Mouse (Mus musculus): ENCODE results near the gene Zcchc14. TPM values are rescaled to one million over a fixed set of nuclear protein-coding genes. Genes with fewer than 3 reads are reported as not detected.

Zcchc14 gene
- polyA plus RNA-seq, 1 experiment from 2014 or later: 10.9 TPM

GRCm38 (mm10) chr8:121570335-121570734, 82.4 kb downstream of the Zcchc14 start:
- H3K4me1 ChIP-seq: peaks cover 48% of the 10 kb centered on the region
- H3K27ac ChIP-seq: peak overlapping the region; percentile 52; the same call in 1 of the 2 replicates
- H3K27me3 ChIP-seq (ENCODE audit: insufficient read depth, poor library complexity, severe bottlenecking): no peaks in the 10 kb centered on the region
- no peaks in the 10 kb centered on the region for H3K9me3 ChIP-seq
- DNase-seq (ENCODE audit: low spot score): no peak
- H3K36me3 ChIP-seq: peaks cover 5% of the 10 kb centered on the region; the same call in 1 of the 2 replicates
- 80% methylated on average over 21 of the region's 21 CpGs for WGBS
- H3K4me3 ChIP-seq: peak overlapping the region; percentile 29

GRCm38 (mm10) chr8:121568321-121568720, 84.4 kb downstream of the Zcchc14 start:
- Histone ChIP-seq H3K4me3 (no peak overlapping the region), H3K36me3 (peaks cover 11% of the 10 kb centered on the region; the same call in 1 of the 2 replicates), H3K4me1 (peaks cover 54% of the 10 kb centered on the region), H3K27me3 (ENCODE audit: insufficient read depth, poor library complexity, severe bottlenecking) (no peaks in the 10 kb centered on the region), H3K27ac (no peak overlapping the region), H3K9me3 (no peaks in the 10 kb centered on the region)
- no peak for DNase-seq (ENCODE audit: low spot score)
- WGBS: 79% methylated on average over 6 of the region's 6 CpGs

DNA sequence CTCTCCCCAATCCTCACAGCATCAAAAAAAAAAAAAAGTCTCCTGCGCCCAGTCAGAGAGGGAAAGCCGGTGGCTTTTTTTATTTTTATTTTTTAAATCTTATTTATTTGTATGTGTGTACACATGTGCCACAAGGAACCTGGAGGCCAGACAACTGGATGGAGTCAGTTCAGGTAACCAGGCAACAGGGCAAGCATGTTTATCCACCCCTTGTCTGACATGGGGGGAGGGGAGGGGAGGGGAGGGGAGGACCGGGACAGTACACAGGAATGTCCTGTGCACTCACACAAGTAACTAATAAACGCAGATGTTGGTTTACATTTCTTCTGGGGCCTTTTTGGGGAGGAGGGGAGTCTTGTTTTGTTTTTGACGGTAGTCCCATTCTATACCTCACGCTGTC, 89.0 kb downstream of the Zcchc14 start:
- H3K27ac ChIP-seq: no peak overlapping the region

DNA sequence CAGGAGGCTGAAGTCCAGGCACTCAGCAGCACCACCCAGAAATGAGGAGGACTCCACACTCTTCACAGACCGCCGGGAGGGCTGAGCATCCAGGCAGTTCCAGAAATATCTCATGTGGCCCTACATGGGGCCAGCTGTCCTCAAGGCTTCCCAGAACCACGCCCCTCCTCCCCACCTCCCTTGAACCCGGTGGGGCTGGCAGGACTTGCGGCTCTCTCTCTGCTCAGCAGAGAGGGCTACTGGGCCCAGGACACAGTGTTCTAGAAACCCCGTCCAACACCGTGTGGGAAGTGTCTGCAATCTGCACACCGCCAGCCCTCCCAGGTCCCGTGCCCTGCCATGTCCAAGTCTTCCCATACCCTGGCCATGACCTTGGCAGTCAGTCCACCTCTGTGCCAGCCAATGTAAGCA, 89.8 kb downstream of the Zcchc14 start:
- Histone ChIP-seq H3K27me3 (ENCODE audit: insufficient read depth, poor library complexity, severe bottlenecking) (no peaks in the 10 kb centered on the region), H3K36me3 (peaks cover 32% of the 10 kb centered on the region), H3K4me1 (peaks cover 40% of the 10 kb centered on the region), H3K9me3 (no peaks in the 10 kb centered on the region), H3K4me3 (no peak overlapping the region), H3K27ac (peak overlapping the region; percentile 63)
- WGBS: 54% methylated on average over 9 of the region's 9 CpGs
- no peak for DNase-seq (ENCODE audit: low spot score)

More for the DNA sequence above, 89.0 kb downstream of the Zcchc14 start:
- H3K4me1 ChIP-seq: peaks cover 47% of the 10 kb centered on the region
- H3K4me3 ChIP-seq: no peak overlapping the region
- no peak for DNase-seq (ENCODE audit: low spot score)
- WGBS: 78% methylated on average over 6 of the region's 6 CpGs
- H3K9me3 ChIP-seq: no peaks in the 10 kb centered on the region
- peaks cover 25% of the 10 kb centered on the region for H3K36me3 ChIP-seq
- no peaks in the 10 kb centered on the region for H3K27me3 ChIP-seq (ENCODE audit: insufficient read depth, poor library complexity, severe bottlenecking)

DNA sequence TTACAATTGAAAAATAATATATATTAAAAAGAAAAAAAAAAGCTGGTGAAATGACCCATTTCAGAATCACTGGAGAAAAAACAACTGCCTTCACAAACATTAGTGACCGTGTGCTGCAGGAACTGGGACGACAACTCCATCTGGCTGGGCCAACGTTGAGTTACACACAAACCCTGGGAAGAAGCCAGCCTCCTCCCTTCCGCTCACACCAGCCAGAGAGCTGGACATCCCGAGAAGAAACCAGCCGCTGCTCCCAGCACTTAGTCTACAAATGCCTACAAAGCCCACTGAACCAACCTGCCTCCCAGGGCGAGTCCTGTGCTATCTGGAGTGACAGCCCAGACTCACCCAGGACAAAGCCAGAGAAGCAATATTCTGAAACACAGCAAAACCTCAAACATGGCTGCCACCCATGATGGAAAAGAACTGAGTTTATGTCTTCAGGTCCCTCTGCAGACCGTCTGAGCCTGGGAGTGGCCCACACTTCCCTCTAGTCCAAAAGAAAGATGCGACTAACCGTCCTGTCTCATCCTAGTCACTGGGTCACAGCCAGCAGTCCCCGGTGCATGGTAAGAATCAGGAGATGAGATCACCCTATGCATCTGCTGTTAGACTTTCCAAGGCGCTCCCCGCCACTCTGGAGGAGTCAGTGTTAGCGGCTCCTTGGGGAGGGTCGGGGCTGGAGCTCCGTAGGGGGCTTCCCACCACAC, 90.9 kb downstream of the Zcchc14 start:
- H3K9me3 ChIP-seq: no peaks in the 10 kb centered on the region
- H3K27ac ChIP-seq: no peak overlapping the region; the same call in 1 of the 2 replicates
- peaks cover 32% of the 10 kb centered on the region for H3K4me1 ChIP-seq
- WGBS: 87% methylated on average over 16 of the region's 16 CpGs
- H3K4me3 ChIP-seq: no peak overlapping the region
- no peak for DNase-seq (ENCODE audit: low spot score)
- H3K27me3 ChIP-seq (ENCODE audit: insufficient read depth, poor library complexity, severe bottlenecking): no peaks in the 10 kb centered on the region
- peaks cover 36% of the 10 kb centered on the region for H3K36me3 ChIP-seq

DNA sequence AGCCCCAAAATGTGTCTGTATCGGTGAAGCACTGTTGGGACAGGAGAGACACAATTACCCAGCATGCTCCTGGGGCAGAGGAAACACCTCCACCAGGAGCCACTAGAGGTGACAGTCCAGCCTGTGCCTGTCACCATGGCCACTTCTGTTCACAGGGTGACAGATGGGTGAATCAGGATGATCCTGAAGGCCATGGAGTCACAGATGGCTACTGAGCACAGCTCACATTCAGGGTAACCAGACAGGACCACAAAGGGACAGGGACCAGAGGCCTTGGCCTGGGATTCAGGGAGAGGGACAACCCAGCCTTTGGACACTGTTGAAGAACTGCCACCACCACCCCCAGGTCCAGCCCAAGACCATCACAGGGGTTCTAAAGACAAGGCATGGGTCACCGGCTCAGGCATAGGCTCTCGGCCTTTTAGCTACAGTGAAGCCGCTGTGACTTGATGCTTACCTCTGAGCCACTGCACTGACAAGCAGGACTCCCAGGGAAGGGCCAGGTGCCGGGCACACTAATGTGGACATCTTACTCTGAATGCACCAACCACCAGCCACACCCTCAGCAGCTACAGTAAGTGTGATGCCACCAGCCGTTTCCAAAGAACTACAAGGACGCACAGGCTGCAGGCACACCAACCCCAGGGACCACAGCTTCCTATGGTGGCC, 92.1 kb downstream of the Zcchc14 start:
- WGBS: 91% methylated on average over 7 of the region's 7 CpGs
- DNase-seq (ENCODE audit: low spot score): no peak
- H3K4me1 ChIP-seq: peaks cover 32% of the 10 kb centered on the region
- peaks cover 41% of the 10 kb centered on the region for H3K36me3 ChIP-seq
- H3K27ac ChIP-seq: no peak overlapping the region
- H3K27me3 ChIP-seq (ENCODE audit: insufficient read depth, poor library complexity, severe bottlenecking): no peaks in the 10 kb centered on the region
- no peaks in the 10 kb centered on the region for H3K9me3 ChIP-seq
- H3K4me3 ChIP-seq: no peak overlapping the region

GRCm38 (mm10) chr8:121559801-121560200, 92.9 kb downstream of the Zcchc14 start:
- Histone ChIP-seq H3K36me3 (peaks cover 48% of the 10 kb centered on the region), H3K27ac (no peak overlapping the region), H3K9me3 (no peaks in the 10 kb centered on the region), H3K4me3 (no peak overlapping the region), H3K4me1 (peaks cover 26% of the 10 kb centered on the region), H3K27me3 (ENCODE audit: insufficient read depth, poor library complexity, severe bottlenecking) (no peaks in the 10 kb centered on the region)
- no peak for DNase-seq (ENCODE audit: low spot score)
- 91% methylated on average over 12 of the region's 12 CpGs for WGBS

- H3K27ac ChIP-seq: no peak overlapping the region
- 90% methylated on average over 16 of the region's 16 CpGs for WGBS
- no peak for DNase-seq (ENCODE audit: low spot score)
- H3K9me3 ChIP-seq: no peaks in the 10 kb centered on the region
- H3K27me3 ChIP-seq (ENCODE audit: insufficient read depth, poor library complexity, severe bottlenecking): no peaks in the 10 kb centered on the region
- H3K36me3 ChIP-seq: peaks cover 55% of the 10 kb centered on the region
- H3K4me3 ChIP-seq: no peak overlapping the region
- peaks cover 17% of the 10 kb centered on the region for H3K4me1 ChIP-seq
Measured at GRCm38 (mm10) chr8:121558538-121558937, 94.2 kb downstream of the Zcchc14 start.

DNA sequence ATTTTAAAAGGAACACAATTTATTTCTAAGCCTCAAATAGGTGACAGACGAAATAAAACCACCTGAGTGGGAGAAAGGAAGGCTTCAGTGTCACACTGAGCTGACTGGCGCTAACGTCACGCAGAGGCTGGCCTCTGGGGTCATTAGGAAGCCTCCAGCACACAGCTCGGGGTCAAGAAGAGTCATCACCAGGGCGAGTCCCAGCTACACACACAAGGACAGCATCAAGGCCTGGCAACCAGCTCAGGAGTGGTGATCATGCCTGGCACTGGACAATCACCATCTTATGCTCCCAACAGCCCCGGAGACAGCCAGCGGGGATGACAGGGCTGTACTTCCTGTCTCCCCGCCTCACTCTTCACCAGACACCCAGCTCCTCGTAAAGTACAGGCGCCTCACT, 95.0 kb downstream of the Zcchc14 start:
- H3K27ac ChIP-seq: no peak overlapping the region
- H3K4me1 ChIP-seq: peaks cover 10% of the 10 kb centered on the region
- no peaks in the 10 kb centered on the region for H3K9me3 ChIP-seq
- WGBS: 89% methylated on average over 11 of the region's 11 CpGs
- no peaks in the 10 kb centered on the region for H3K27me3 ChIP-seq (ENCODE audit: insufficient read depth, poor library complexity, severe bottlenecking)
- peaks cover 62% of the 10 kb centered on the region for H3K36me3 ChIP-seq
- no peak overlapping the region for H3K4me3 ChIP-seq
- DNase-seq (ENCODE audit: low spot score): no peak

- WGBS: 93% methylated on average over 32 of the region's 32 CpGs
- Histone ChIP-seq H3K27me3 (ENCODE audit: insufficient read depth, poor library complexity, severe bottlenecking) (no peaks in the 10 kb centered on the region), H3K4me1 (peaks cover 14% of the 10 kb centered on the region), H3K36me3 (peaks cover 83% of the 10 kb centered on the region), H3K9me3 (no peaks in the 10 kb centered on the region), H3K4me3 (no peak overlapping the region), H3K27ac (no peak overlapping the region)
- no peak for DNase-seq (ENCODE audit: low spot score)
Measured at GRCm38 (mm10) chr8:121553831-121554475, 98.7 kb downstream of the Zcchc14 start.

- H3K27ac ChIP-seq: no peak overlapping the region
- DNase-seq (ENCODE audit: low spot score): no peak
- peaks cover 15% of the 10 kb centered on the region for H3K4me1 ChIP-seq
- peaks cover 69% of the 10 kb centered on the region for H3K36me3 ChIP-seq
- 91% methylated on average over 9 of the region's 9 CpGs for WGBS
- H3K4me3 ChIP-seq: no peak overlapping the region
- no peaks in the 10 kb centered on the region for H3K27me3 ChIP-seq (ENCODE audit: insufficient read depth, poor library complexity, severe bottlenecking)
- H3K9me3 ChIP-seq: no peaks in the 10 kb centered on the region
Measured at GRCm38 (mm10) chr8:121552506-121552905, 100.2 kb downstream of the Zcchc14 start.

DNA sequence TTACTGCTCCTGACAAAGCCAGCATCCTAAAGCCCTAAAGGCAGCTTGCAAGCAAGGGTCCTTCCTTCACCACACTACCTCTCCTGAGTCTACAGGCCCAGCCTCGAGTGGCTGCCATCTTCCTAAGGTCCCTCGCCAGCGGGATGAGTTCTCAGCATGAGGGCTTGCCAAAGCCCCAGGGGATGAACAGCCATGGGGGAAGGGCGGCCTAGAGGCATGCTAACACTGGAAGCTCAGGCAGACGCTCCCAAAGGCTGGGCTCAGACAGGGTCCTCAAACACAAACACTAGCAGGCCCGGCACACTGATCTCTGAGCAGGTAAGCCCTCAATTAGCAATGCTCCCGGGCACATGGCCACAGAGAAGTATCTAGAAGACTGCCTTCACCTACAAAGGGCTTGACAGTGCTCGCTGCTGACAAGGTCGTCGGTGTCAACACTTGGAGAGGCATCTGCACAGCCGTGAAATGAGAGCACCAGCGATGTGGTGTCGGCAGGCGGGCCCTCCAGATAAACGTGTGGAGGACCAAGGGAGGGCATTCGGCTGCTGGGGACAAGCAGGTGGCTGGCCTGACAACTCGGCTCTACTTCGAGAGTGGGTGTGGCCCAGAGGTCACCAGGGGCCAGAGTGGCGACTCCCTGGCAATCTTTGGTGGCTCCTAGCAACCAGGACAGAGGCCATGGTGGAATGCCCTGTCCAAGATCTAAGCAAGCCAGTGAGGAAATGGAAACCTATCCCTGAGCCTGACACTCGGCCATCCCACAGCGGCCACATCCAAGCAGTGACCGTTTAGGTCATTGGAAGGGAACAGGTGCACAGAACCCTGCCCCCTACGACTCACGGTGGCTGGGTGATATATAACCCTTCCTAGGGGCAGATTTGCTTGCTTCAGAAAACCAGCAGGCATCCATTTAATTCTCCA, 101.4 kb downstream of the Zcchc14 start:
- Histone ChIP-seq H3K4me3 (no peak overlapping the region), H3K27ac (no peak overlapping the region), H3K27me3 (ENCODE audit: insufficient read depth, poor library complexity, severe bottlenecking) (no peaks in the 10 kb centered on the region), H3K4me1 (peaks cover 19% of the 10 kb centered on the region), H3K36me3 (peaks cover 64% of the 10 kb centered on the region), H3K9me3 (no peaks in the 10 kb centered on the region)
- no peak for DNase-seq (ENCODE audit: low spot score)
- WGBS: 54% methylated on average over 24 of the region's 24 CpGs
